Mouse (Mus musculus) macrophage (primary cell): ENCODE data around the gene Gnb1l. TPM values are rescaled to one million over a fixed set of nuclear protein-coding genes. Genes with fewer than 3 reads are reported as not detected.

Experiments used
- H3K27ac ChIP-seq: fragments of 350-480 bp; formaldehyde crosslinking; 2 replicates; pipeline ENCODE4 v1.9.0; 2021
- H3K36me3 ChIP-seq: fragments of 350-480 bp; formaldehyde crosslinking; 2 replicates; pipeline ENCODE4 v1.9.0; 2021; ENCODE audit errors: inconsistent target
- H3K4me3 ChIP-seq: fragments of 350-480 bp; formaldehyde crosslinking; 2 replicates; pipeline ENCODE4 v1.9.0; 2021; ENCODE audit errors: inconsistent target
- H3K79me2 ChIP-seq: fragments of 350-480 bp; formaldehyde crosslinking; 2 replicates; pipeline ENCODE4 v1.9.0; 2021; ENCODE audit errors: inconsistent target
- WGBS: methylation state at CpG from one replicate; pipeline ENCODE4 v1.1.7; 2026; ENCODE audit warnings: inconsistent platforms; ENCODE audit not compliant: missing documents; 5-methylcytosine and 5-hydroxymethylcytosine counted together
- polyA plus RNA-seq: library from polyadenylated mRNA; stranded (reverse); fragments of 250-400 nt; gene quantifications from 3 replicates; pipeline ENCODE4 v1.2.4, GENCODE M21; 2018; ENCODE audit warnings: inconsistent platforms

Gnb1l gene
- polyA plus RNA-seq, 1 experiment from 2014 or later: 0.89 TPM

GRCm38 (mm10) chr16:18591047-18592018 lies 92.8 kb downstream of the Gnb1l start:
- H3K36me3 ChIP-seq: no peaks in the 10 kb centered on the region
- 10% methylated on average over 58 of the region's 59 CpGs for WGBS
- no peaks in the 10 kb centered on the region for H3K79me2 ChIP-seq
- H3K4me3 ChIP-seq: no peak overlapping the region
- no peak overlapping the region for H3K27ac ChIP-seq

- H3K27ac ChIP-seq: no peak overlapping the region
- 53% methylated on average over 2 of the region's 2 CpGs for WGBS
- no peaks in the 10 kb centered on the region for H3K79me2 ChIP-seq
- no peaks in the 10 kb centered on the region for H3K36me3 ChIP-seq
- H3K4me3 ChIP-seq: no peak overlapping the region
Measured at GRCm38 (mm10) chr16:18593930-18594329, 95.4 kb downstream of the Gnb1l start.

GRCm38 (mm10) chr16:18596255-18596654 lies 97.7 kb downstream of the Gnb1l start:
- Histone ChIP-seq H3K79me2 (no peaks in the 10 kb centered on the region), H3K36me3 (no peaks in the 10 kb centered on the region), H3K27ac (no peak overlapping the region), H3K4me3 (no peak overlapping the region)
- 96% methylated on average over 3 of the region's 5 CpGs for WGBS

- Histone ChIP-seq H3K4me3 (no peak overlapping the region), H3K36me3 (no peaks in the 10 kb centered on the region), H3K79me2 (no peaks in the 10 kb centered on the region), H3K27ac (no peak overlapping the region)
- 90% methylated on average over 3 of the region's 3 CpGs for WGBS
Measured at GRCm38 (mm10) chr16:18598006-18598405, 99.5 kb downstream of the Gnb1l start.

- Histone ChIP-seq H3K36me3 (no peaks in the 10 kb centered on the region), H3K27ac (no peak overlapping the region), H3K4me3 (no peak overlapping the region), H3K79me2 (no peaks in the 10 kb centered on the region)
- WGBS: 92% methylated on average over 7 of the region's 7 CpGs
Measured at GRCm38 (mm10) chr16:18601447-18601846, 102.9 kb downstream of the Gnb1l start.

- Histone ChIP-seq H3K36me3 (no peaks in the 10 kb centered on the region), H3K79me2 (no peaks in the 10 kb centered on the region), H3K27ac (no peak overlapping the region), H3K4me3 (no peak overlapping the region)
- WGBS: 62% methylated on average over 8 of the region's 8 CpGs
Measured at GRCm38 (mm10) chr16:18604267-18604701, 105.8 kb downstream of the Gnb1l start.

GRCm38 (mm10) chr16:18605705-18606104 lies 107.2 kb downstream of the Gnb1l start:
- H3K36me3 ChIP-seq: no peaks in the 10 kb centered on the region
- WGBS: 86% methylated on average over 5 of the region's 5 CpGs
- H3K79me2 ChIP-seq: no peaks in the 10 kb centered on the region
- H3K4me3 ChIP-seq: no peak overlapping the region
- no peak overlapping the region for H3K27ac ChIP-seq

- Histone ChIP-seq H3K79me2 (no peaks in the 10 kb centered on the region), H3K27ac (no peak overlapping the region), H3K36me3 (no peaks in the 10 kb centered on the region), H3K4me3 (no peak overlapping the region)
- WGBS: 62% methylated on average over 11 of the region's 11 CpGs
Measured at GRCm38 (mm10) chr16:18608226-18608625, 109.7 kb downstream of the Gnb1l start.

GRCm38 (mm10) chr16:18609099-18609498 lies 110.6 kb downstream of the Gnb1l start:
- Histone ChIP-seq H3K79me2 (no peaks in the 10 kb centered on the region), H3K4me3 (no peak overlapping the region), H3K27ac (no peak overlapping the region), H3K36me3 (no peaks in the 10 kb centered on the region)
- 88% methylated on average over 2 of the region's 2 CpGs for WGBS

GRCm38 (mm10) chr16:18611752-18612151 lies 113.2 kb downstream of the Gnb1l start:
- no peaks in the 10 kb centered on the region for H3K79me2 ChIP-seq
- no peaks in the 10 kb centered on the region for H3K36me3 ChIP-seq
- WGBS: 86% methylated on average over 7 of the region's 13 CpGs
- no peak overlapping the region for H3K27ac ChIP-seq
- H3K4me3 ChIP-seq: no peak overlapping the region

- H3K4me3 ChIP-seq: no peak overlapping the region
- H3K36me3 ChIP-seq: no peaks in the 10 kb centered on the region
- WGBS: 74% methylated on average over 3 of the region's 3 CpGs
- H3K27ac ChIP-seq: no peak overlapping the region
- no peaks in the 10 kb centered on the region for H3K79me2 ChIP-seq
Measured at GRCm38 (mm10) chr16:18613301-18613700, 114.8 kb downstream of the Gnb1l start.

Other genes with a start within 250 kb of the Gnb1l start
- gene Ranbp1, start 250.0 kb upstream of the Gnb1l start, polyA plus RNA-seq: 67.3 to 311 TPM (median 228 TPM) in 3 replicates
- gene Gm49776, start 240.4 kb upstream of the Gnb1l start, polyA plus RNA-seq: not detected in 3 replicates
- gene Dgcr8, start 209.5 kb upstream of the Gnb1l start, polyA plus RNA-seq: 11.3 to 17.8 TPM (median 12.9 TPM) in 3 replicates
- gene Tango2, start 150.6 kb upstream of the Gnb1l start, polyA plus RNA-seq: 16.5 to 31.4 TPM (median 21.0 TPM) in 3 replicates
- gene Arvcf, start 150.5 kb upstream of the Gnb1l start, polyA plus RNA-seq: 0.75 to 2.7 TPM (median 0.89 TPM) in 3 replicates
- gene Txnrd2, start 72.3 kb upstream of the Gnb1l start, polyA plus RNA-seq: 10.3 to 16.8 TPM (median 14.7 TPM) in 3 replicates
- 118 to 154 TPM (median 126 TPM) in 3 replicates for gene Comt, start 71.9 kb upstream of the Gnb1l start, polyA plus RNA-seq
- 1.5 TPM in 1 of 3 replicates, not detected in the others for gene Rtl10, start 188 bp downstream of the Gnb1l start, polyA plus RNA-seq
- gene Tbx1, start 92.0 kb downstream of the Gnb1l start, polyA plus RNA-seq: not detected in 3 replicates
- gene Gp1bb, start 123.7 kb downstream of the Gnb1l start, polyA plus RNA-seq: 0.36 TPM in 1 of 3 replicates, not detected in the others
- not detected in 3 replicates for gene Gm49601, start 127.7 kb downstream of the Gnb1l start, polyA plus RNA-seq
- gene Sept5, start 131.2 kb downstream of the Gnb1l start, polyA plus RNA-seq: 0.33 to 0.36 TPM in 2 of 3 replicates, not detected in the other